Mouse (Mus musculus) heart, embryonic 11.5 days (tissue): ENCODE results near the gene Capn1. TPM values are rescaled to one million over a fixed set of nuclear protein-coding genes. Genes with fewer than 3 reads are reported as not detected.

Experiments
- ATAC-seq: fragments of 200-750 bp; cut with Nextera tagmentation; replicated peaks from 2 replicates; pipeline ENCODE4 v1.8.0; 2017; ENCODE audit warnings: moderate library complexity; ENCODE audit not compliant: insufficient number of reproducible peaks, low FRiP score, low TSS enrichment
- H3K27ac ChIP-seq: fragments of 300-500 bp; sonication (generic); 2 replicates; pipeline ENCODE4 v1.5.1; 2014; ENCODE audit warnings: mild to moderate bottlenecking, low read depth, low read length
- H3K27me3 ChIP-seq: fragments of 300-500 bp; sonication (generic); 2 replicates; pipeline ENCODE4 v1.6.1; 2014; ENCODE audit warnings: mild to moderate bottlenecking, low read length, mixed read lengths; ENCODE audit not compliant: control insufficient read depth, insufficient read depth
- H3K36me3 ChIP-seq: fragments of 300-500 bp; sonication (generic); 2 replicates; pipeline ENCODE4 v1.6.1; 2014; ENCODE audit warnings: mild to moderate bottlenecking, low read length, moderate library complexity, mixed read lengths; ENCODE audit not compliant: control insufficient read depth, insufficient read depth
- H3K4me1 ChIP-seq: fragments of 300-500 bp; sonication (generic); 2 replicates; pipeline ENCODE4 v1.6.1; 2014; ENCODE audit warnings: low read length; ENCODE audit not compliant: control insufficient read depth, insufficient read depth
- H3K4me2 ChIP-seq: fragments of 300-500 bp; sonication (generic); 2 replicates; pipeline ENCODE4 v1.6.1; 2014; ENCODE audit warnings: mild to moderate bottlenecking, moderate library complexity
- H3K4me3 ChIP-seq: fragments of 300-500 bp; sonication (generic); 2 replicates; pipeline ENCODE4 v1.5.1; 2014; ENCODE audit warnings: low read depth, low read length
- H3K9ac ChIP-seq: fragments of 300-500 bp; sonication (generic); 2 replicates; pipeline ENCODE4 v1.6.1; 2014; ENCODE audit warnings: mild to moderate bottlenecking, low read depth, low read length, moderate library complexity
- H3K9me3 ChIP-seq: fragments of 300-500 bp; sonication (generic); replicated peaks from 2 replicates; pipeline ENCODE4 v1.6.1; 2016; ENCODE audit warnings: low read length; ENCODE audit not compliant: control insufficient read depth
- WGBS: fragments of 180-500 bp; shearing (Covaris S2); extraction: QIAGEN DNeasy Blood & Tissue Kit; methylation state at CpG from one replicate; pipeline ENCODE4 v1.1.7; 2014; ENCODE audit not compliant: insufficient replicate concordance; 5-methylcytosine and 5-hydroxymethylcytosine counted together
- polyA plus RNA-seq: library from polyadenylated mRNA; unstranded; fragments of >200 nt; fragmentation: Nextera tagmentation; extraction: Ambion mirVana; gene quantifications from 2 replicates; pipeline ENCODE4 v1.2.1, GENCODE M21; 2014

Capn1 gene
- polyA plus RNA-seq, 1 experiment from 2014 or later: 8.5 TPM

DNA sequence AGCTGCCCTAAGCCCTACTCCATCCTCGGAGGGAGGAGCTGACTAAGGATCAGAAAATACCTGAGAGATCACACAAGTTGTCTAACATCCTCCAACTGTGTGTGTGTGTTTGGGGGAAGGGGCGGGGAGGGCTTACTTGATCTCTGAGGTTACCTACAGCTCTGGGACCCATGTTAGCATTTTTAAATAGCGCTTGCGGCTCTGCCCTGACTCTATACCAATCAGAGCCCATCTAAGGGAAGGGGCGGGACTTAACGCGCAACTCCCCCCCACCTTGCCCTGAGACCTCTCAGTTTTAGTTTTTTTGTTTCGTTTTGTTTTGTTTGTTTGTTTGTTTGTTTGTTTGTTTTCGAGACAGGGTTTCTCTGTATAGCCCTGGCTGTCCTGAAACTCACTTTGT, 13.7 kb upstream of the Capn1 start:
- H3K4me3 ChIP-seq: no peak overlapping the region

DNA sequence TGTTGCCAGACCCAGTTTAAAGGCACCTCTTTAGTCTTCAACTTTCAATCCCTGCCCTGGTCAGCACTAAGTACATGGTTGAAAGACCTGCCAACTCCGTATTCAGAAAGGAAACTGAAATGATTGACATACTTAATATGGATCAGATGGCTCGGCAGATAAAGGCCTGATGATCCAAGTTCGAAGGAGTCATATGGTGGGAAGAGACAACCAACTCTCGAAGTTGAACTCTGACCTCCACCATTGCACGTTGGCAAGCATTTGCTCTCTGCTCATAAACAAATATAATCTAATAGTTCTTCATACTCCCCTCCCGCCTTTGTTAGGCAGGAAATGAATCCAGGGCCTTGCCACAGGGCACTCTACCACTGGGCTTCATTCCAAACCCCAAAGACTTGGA, 13.3 kb upstream of the Capn1 start:
- H3K36me3 ChIP-seq: no peaks in the 10 kb centered on the region
- no peak overlapping the region for H3K4me2 ChIP-seq
- H3K4me1 ChIP-seq: no peaks in the 10 kb centered on the region
- H3K27ac ChIP-seq: no peak overlapping the region
- H3K4me3 ChIP-seq: no peak overlapping the region
- H3K9ac ChIP-seq: no peak overlapping the region
- WGBS: 79% methylated on average over 6 of the region's 6 CpGs
- H3K27me3 ChIP-seq: no peaks in the 10 kb centered on the region
- no peak for ATAC-seq
- H3K9me3 ChIP-seq: no peaks in the 10 kb centered on the region

More for the DNA sequence above, 13.7 kb upstream of the Capn1 start:
- ATAC-seq: no peak
- Histone ChIP-seq H3K9ac (no peak overlapping the region), H3K4me1 (no peaks in the 10 kb centered on the region), H3K4me2 (no peak overlapping the region), H3K36me3 (no peaks in the 10 kb centered on the region), H3K9me3 (no peaks in the 10 kb centered on the region), H3K27me3 (no peaks in the 10 kb centered on the region), H3K27ac (no peak overlapping the region)
- 64% methylated on average over 9 of the region's 9 CpGs for WGBS

DNA sequence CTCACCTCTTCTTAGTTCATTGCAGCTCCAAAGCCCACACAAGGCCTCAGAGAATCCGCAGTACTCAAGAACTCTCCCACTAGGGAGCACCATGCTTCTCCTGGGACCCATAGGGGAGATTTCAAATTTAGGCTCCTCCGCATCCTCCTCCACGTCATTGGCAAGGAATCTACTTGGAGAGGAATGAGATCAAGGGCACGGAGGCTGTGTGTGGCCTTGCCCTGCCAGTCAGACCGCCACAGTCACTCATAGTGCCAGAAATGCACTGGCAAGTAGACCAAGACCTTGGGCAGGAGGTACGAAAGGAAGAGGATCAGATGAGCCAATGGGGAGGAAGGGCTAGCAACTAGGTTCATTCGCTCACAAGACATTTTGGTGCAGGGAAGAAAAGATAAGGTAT, 8.2 kb upstream of the Capn1 start:
- WGBS: 77% methylated on average over 7 of the region's 7 CpGs
- no peak for ATAC-seq
- Histone ChIP-seq H3K4me1 (no peaks in the 10 kb centered on the region), H3K36me3 (no peaks in the 10 kb centered on the region), H3K9me3 (no peaks in the 10 kb centered on the region), H3K9ac (no peak overlapping the region), H3K27me3 (no peaks in the 10 kb centered on the region), H3K4me2 (no peak overlapping the region), H3K4me3 (no peak overlapping the region), H3K27ac (no peak overlapping the region)

DNA sequence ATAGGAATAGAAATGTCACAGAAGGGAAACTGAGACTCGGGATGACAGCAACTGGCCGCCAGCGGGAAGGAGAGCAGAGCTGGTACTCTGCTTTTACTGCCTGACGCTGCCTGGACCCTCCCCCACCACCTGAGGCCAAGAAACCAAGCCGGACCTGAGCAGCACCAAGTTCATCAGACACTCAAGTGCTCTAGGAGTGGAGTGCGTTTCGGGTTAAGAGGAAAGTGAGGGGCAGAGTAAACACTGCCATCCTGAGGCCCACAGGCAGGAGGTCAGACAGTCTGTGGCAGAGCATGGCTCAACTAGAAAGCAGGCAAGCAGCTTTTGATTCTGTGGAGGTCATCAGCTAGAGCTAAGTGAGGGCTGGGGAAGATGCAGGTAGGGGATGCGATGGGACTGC, 7.4 kb upstream of the Capn1 start:
- Histone ChIP-seq H3K4me1 (no peaks in the 10 kb centered on the region), H3K4me3 (no peak overlapping the region), H3K27me3 (no peaks in the 10 kb centered on the region), H3K9me3 (no peaks in the 10 kb centered on the region), H3K4me2 (no peak overlapping the region), H3K36me3 (no peaks in the 10 kb centered on the region), H3K9ac (no peak overlapping the region), H3K27ac (no peak overlapping the region)
- no peak for ATAC-seq
- WGBS: 54% methylated on average over 8 of the region's 8 CpGs

DNA sequence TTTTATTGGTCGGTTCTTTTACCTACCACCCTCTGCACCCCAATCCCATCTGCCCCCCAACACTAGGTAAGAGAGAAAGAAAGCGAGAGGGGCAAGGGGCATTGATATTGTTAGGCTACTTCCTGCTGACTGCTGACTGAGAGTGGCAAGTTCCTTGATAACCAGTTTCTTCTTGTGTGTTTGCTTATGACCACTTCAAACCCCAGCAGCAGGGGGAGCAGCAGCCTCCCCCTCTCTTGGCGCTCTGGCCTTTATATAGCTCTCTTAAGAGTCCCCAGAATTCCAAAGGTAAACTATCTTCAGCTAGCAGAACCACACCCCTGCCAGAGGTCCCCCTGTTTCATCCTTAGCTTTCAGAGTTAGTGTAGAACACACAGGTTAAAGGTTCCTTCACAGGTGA, 4.6 kb upstream of the Capn1 start:
- Histone ChIP-seq H3K4me2 (no peak overlapping the region), H3K27me3 (peaks cover 3% of the 10 kb centered on the region; the same call in 1 of the 2 replicates), H3K9me3 (no peaks in the 10 kb centered on the region), H3K9ac (no peak overlapping the region), H3K4me1 (peaks cover 2% of the 10 kb centered on the region; the same call in 1 of the 2 replicates), H3K4me3 (no peak overlapping the region), H3K36me3 (no peaks in the 10 kb centered on the region), H3K27ac (no peak overlapping the region)
- 35% methylated on average over 3 of the region's 3 CpGs for WGBS
- no peak for ATAC-seq

DNA sequence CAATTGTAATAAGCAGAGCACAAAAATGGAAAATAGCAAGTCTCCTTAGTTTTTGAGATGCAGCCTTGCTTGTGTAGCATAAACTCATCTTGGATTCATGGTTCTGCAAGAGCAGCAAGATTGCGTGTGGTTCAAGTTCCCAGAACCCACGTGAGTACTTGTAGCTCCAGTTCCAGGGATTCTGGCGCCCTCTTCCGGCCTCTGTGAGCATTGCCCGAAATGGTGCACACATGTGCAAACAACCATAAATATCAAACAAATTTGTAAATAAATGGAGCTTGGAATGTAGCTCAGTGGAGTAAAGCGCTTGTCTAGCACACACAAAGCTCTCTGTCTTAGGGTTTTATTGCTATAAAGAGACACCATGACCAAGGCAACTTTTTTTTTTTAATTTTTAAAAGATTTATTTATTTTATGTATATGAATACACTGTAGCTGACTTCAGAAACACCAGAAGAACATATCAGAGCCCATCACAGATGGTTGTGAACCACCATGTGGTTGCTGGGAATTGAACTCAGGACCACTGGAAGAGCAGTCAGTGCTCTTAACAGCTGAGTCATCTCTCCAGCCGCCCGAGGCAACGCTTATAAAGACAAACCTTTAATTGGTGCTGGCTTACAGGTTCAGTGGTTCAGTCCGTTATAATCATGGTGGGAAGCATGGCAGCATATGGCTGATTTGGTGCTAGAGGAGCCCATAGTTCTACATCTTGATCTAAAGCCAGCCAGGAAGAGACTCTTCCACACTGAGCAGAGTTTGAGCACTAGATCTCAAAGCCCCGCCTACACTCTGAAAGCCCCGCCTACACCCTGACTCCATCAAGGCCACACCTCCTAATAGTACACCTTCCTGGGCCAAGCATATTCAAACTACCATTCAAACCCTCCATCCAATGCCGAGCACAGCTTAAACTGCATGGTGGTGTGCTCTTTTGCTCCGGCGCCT, 2.7 kb upstream of the Capn1 start:
- Histone ChIP-seq H3K27ac (no peak overlapping the region), H3K36me3 (no peaks in the 10 kb centered on the region), H3K9ac (no peak overlapping the region), H3K4me3 (no peak overlapping the region), H3K9me3 (no peaks in the 10 kb centered on the region), H3K4me1 (peaks cover 9% of the 10 kb centered on the region; the same call in 1 of the 2 replicates), H3K4me2 (no peak overlapping the region), H3K27me3 (peaks cover 3% of the 10 kb centered on the region; the same call in 1 of the 2 replicates)
- ATAC-seq: no peak
- 23% methylated on average over 15 of the region's 15 CpGs for WGBS

DNA sequence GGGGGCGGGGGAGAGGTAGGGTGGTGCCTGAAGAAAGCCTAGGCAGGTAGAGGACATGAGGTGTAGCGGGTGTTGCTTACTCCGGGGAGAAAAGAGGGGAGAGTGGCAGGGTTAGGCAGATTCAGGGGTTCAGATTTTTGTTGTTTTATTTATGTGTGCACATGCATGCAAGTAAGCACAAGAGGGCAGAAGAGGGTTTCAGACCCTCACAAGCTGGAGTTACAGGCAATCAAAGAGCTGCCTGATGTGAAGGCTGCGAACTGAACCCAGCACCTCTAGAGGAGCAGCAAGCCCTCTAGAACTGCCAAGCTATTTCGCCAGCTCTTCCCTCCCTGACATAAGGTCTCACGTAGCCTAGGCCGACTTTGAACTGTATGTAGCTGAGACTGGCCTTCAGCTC, 835 bp upstream of the Capn1 start:
- no peak for ATAC-seq
- Histone ChIP-seq H3K27me3 (peaks cover 6% of the 10 kb centered on the region; the same call in 1 of the 2 replicates), H3K4me1 (peaks cover 9% of the 10 kb centered on the region; the same call in 1 of the 2 replicates), H3K9me3 (no peaks in the 10 kb centered on the region), H3K36me3 (no peaks in the 10 kb centered on the region), H3K9ac (no peak overlapping the region), H3K27ac (no peak overlapping the region), H3K4me3 (0 out of 2 replicates have a peak overlapping the region, but pooled peaks have one; percentile 60), H3K4me2 (peak overlapping the region; percentile 95; the same call in 1 of the 2 replicates)
- 52% methylated on average over 7 of the region's 7 CpGs for WGBS

DNA sequence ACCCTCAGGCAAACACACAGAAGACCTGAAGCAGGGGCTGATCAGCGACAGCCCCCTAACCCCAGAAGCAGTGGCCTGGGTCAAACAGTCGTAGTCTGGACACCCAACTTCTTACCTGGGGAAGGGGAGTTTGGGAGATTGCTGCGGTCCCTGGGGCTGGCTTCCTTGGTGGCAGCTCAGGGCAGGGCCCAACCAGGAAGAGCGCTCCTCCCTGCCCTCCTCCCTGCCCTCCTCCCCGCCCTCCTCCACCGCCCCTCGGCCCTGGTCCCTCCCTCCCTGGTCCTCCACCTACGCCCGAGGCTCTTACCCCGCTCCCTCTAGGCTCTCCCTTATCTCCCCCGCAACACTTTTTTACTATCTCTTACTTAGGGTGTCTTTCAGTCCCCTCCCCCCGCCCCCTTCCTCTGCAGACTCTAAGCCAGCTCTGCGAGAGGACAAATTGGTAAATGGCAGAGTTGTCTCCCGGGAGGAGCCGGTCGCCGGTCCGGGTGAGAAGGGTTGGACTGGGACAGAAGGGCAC, 646 bp downstream of the Capn1 start:
- H3K27me3 ChIP-seq: peaks cover 6% of the 10 kb centered on the region; the same call in 1 of the 2 replicates
- peak; percentile 90 for ATAC-seq
- H3K4me1 ChIP-seq: peaks cover 9% of the 10 kb centered on the region; the same call in 1 of the 2 replicates
- H3K9ac ChIP-seq: peak overlapping the region; percentile 73
- peak overlapping the region; percentile 95 for H3K4me2 ChIP-seq
- 2% methylated on average over 18 of the region's 18 CpGs for WGBS
- H3K9me3 ChIP-seq: no peaks in the 10 kb centered on the region
- H3K36me3 ChIP-seq: no peaks in the 10 kb centered on the region
- H3K4me3 ChIP-seq: peak overlapping the region; percentile 60
- H3K27ac ChIP-seq: peak overlapping the region; percentile 80
